Mouse (Mus musculus): ENCODE results near the gene Zbtb48.

- TF ChIP-seq CTCF (IDR thresholded peaks at IDR 0.05; ENCODE audit: extremely low read depth, insufficient read length, insufficient replicate concordance, low read depth, low read length) (no peak), POLR2A (IDR thresholded peaks at IDR 0.05; ENCODE audit: low read depth, low read length) (no peak)
Observed at GRCm38 (mm10) chr4:152010707-152011134, 16.8 kb downstream of the Zbtb48 start.

All from small intestine, adult 2 months (tissue).